Mouse (Mus musculus) heart, embryonic 10.5 days (tissue): Measurements from ENCODE around the gene Kpna6. TPM values are rescaled to one million over a fixed set of nuclear protein-coding genes. Genes with fewer than 3 reads are reported as not detected.
"Not testable (repeated sequence)": the region's sequence is repeated elsewhere in the genome, so short reads cannot be mapped to it uniquely, and the experiment has no call there.

Source experiments
- DNase-seq: peaks from one replicate; pipeline ENCODE4 v3.0.0-alpha.2; 2017; ENCODE audit warnings: low spot score
- H3K27ac ChIP-seq: fragments of 300-500 bp; sonication (generic); 2 replicates; pipeline ENCODE4 v1.5.1; 2016; ENCODE audit warnings: mild to moderate bottlenecking
- H3K27me3 ChIP-seq: fragments of 300-500 bp; sonication (generic); 2 replicates; pipeline ENCODE4 v1.6.1; 2016; ENCODE audit warnings: mild to moderate bottlenecking; ENCODE audit not compliant: poor library complexity, insufficient read depth, severe bottlenecking
- H3K36me3 ChIP-seq: fragments of 300-500 bp; sonication (generic); 2 replicates; pipeline ENCODE4 v1.6.1; 2016; ENCODE audit warnings: mild to moderate bottlenecking, moderate library complexity
- H3K4me1 ChIP-seq: fragments of 300-500 bp; sonication (generic); 2 replicates; pipeline ENCODE4 v1.6.1; 2016; ENCODE audit warnings: mild to moderate bottlenecking
- H3K4me3 ChIP-seq: fragments of 300-500 bp; sonication (generic); 2 replicates; pipeline ENCODE4 v1.5.1; 2016; ENCODE audit warnings: mild to moderate bottlenecking, moderate library complexity
- H3K9me3 ChIP-seq: fragments of 300-500 bp; sonication (generic); 2 replicates; pipeline ENCODE4 v1.6.1; 2016; ENCODE audit warnings: mild to moderate bottlenecking, moderate library complexity
- WGBS: fragments of 180-500 bp; shearing (Covaris S2); methylation state at CpG from one replicate; pipeline ENCODE4 v1.1.7; 2016; 5-methylcytosine and 5-hydroxymethylcytosine counted together
- polyA plus RNA-seq: library from polyadenylated mRNA; unstranded; fragments of >200 nt; fragmentation: Nextera tagmentation; extraction: Ambion mirVana; gene quantifications from 2 replicates; pipeline ENCODE4 v1.2.1, GENCODE M21; 2016

Kpna6 gene
- polyA plus RNA-seq: 13.6 and 17.2 TPM in 2 replicates

- Histone ChIP-seq H3K4me1 (peaks cover 18% of the 10 kb centered on the region), H3K9me3 (no peaks in the 10 kb centered on the region), H3K27ac (peak within 1 kb of the TSS; percentile 98), H3K36me3 (peaks cover 27% of the 10 kb centered on the region), H3K4me3 (peak within 1 kb of the TSS; percentile 100), H3K27me3 (no peaks in the 10 kb centered on the region)
- peak; percentile 97 for DNase-seq
- under 1% methylated on average over 65 of the region's 65 CpGs for WGBS
Observed at GRCm38 (mm10) chr4:129672083-129672877, at the start of gene Kpna6. Kpna6 (minus strand) TSS chr4:129672767.

DNA sequence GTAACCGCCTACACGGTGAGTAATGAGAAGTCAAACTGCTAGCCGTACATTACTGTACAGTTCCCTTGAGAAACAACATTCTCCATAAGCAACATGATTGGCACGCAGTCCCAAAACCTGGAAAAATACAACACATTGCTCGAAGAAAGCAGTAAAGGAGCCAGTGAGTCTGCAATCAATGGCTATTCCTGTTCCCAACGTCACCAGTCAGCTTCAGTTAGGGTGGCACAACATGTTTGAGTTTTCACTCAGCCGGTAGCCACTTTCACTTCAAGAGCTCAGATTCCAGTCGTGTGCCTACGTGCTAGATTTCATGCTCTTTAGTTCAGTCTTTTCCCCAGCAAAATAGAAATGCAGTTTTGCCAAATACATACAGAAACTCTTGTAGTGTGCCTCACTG lies 43.7 kb upstream of the Kpna6 start:
- Histone ChIP-seq H3K4me1 (no peaks in the 10 kb centered on the region), H3K27me3 (no peaks in the 10 kb centered on the region), H3K27ac (no peak overlapping the region), H3K36me3 (peaks cover 88% of the 10 kb centered on the region), H3K4me3 (no peak overlapping the region), H3K9me3 (no peaks in the 10 kb centered on the region)
- WGBS: 92% methylated on average over 9 of the region's 9 CpGs
- no peak for DNase-seq

- DNase-seq: no peak
- Histone ChIP-seq H3K4me1 (no peaks in the 10 kb centered on the region), H3K27ac (no peak overlapping the region), H3K27me3 (no peaks in the 10 kb centered on the region), H3K4me3 (no peak overlapping the region), H3K36me3 (peaks cover 98% of the 10 kb centered on the region), H3K9me3 (no peaks in the 10 kb centered on the region)
- 88% methylated on average over 8 of the region's 8 CpGs for WGBS
Observed at GRCm38 (mm10) chr4:129709486-129710129, 37.0 kb upstream of the Kpna6 start.

- no peak overlapping the region for H3K4me3 ChIP-seq
- no peak overlapping the region for H3K27ac ChIP-seq
- H3K4me1 ChIP-seq: peaks cover 14% of the 10 kb centered on the region; the same call in 1 of the 2 replicates
- H3K36me3 ChIP-seq: peaks cover 92% of the 10 kb centered on the region
- WGBS: 89% methylated on average over 3 of the region's 3 CpGs
- no peaks in the 10 kb centered on the region for H3K9me3 ChIP-seq
- DNase-seq: no peak
- H3K27me3 ChIP-seq: no peaks in the 10 kb centered on the region
Observed at GRCm38 (mm10) chr4:129706750-129707149, 34.2 kb upstream of the Kpna6 start.

- Histone ChIP-seq H3K9me3 (no peaks in the 10 kb centered on the region), H3K27me3 (no peaks in the 10 kb centered on the region), H3K27ac (peak overlapping the region; percentile 48), H3K4me1 (peaks cover 15% of the 10 kb centered on the region; the same call in 1 of the 2 replicates), H3K36me3 (peaks cover 59% of the 10 kb centered on the region), H3K4me3 (no peak overlapping the region)
- DNase-seq: peak; percentile 91
- 35% methylated on average over 11 of the region's 11 CpGs for WGBS
Observed at GRCm38 (mm10) chr4:129702454-129702853, 29.9 kb upstream of the Kpna6 start.

- Histone ChIP-seq H3K36me3 (peaks cover 53% of the 10 kb centered on the region), H3K9me3 (no peaks in the 10 kb centered on the region), H3K4me3 (no peak overlapping the region), H3K27me3 (no peaks in the 10 kb centered on the region), H3K27ac (peak overlapping the region; percentile 48; the same call in 1 of the 2 replicates), H3K4me1 (peaks cover 19% of the 10 kb centered on the region; the same call in 1 of the 2 replicates)
- WGBS: 56% methylated on average over 17 of the region's 17 CpGs
- no peak for DNase-seq
Observed at GRCm38 (mm10) chr4:129701503-129702377, 29.2 kb upstream of the Kpna6 start.

DNA sequence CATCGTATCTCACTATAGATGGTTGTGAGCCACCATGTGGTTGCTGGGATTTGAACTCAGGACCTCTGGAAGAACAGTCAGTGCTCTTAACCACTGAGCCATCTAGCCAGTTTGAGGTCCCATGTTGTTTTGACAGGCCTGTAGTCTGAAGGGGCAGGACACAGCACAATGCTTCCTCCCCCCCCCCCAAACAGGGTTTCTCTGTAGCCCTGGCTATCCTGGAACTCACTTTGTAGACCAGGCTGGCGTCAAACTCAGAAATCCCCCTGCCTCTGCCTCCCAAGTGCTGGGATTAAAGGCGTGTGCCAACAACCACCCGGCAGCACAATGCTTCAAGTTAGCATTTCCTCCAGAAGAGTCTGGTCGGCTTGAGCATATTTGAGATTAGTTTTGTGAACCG lies 28.1 kb upstream of the Kpna6 start:
- Histone ChIP-seq H3K4me1 (peaks cover 26% of the 10 kb centered on the region), H3K36me3 (peaks cover 42% of the 10 kb centered on the region)
- H3K9me3 ChIP-seq, H3K4me3 ChIP-seq, H3K27ac ChIP-seq, DNase-seq, H3K27me3 ChIP-seq: not testable (repeated sequence)
- 90% methylated on average over 6 of the region's 6 CpGs for WGBS

DNA sequence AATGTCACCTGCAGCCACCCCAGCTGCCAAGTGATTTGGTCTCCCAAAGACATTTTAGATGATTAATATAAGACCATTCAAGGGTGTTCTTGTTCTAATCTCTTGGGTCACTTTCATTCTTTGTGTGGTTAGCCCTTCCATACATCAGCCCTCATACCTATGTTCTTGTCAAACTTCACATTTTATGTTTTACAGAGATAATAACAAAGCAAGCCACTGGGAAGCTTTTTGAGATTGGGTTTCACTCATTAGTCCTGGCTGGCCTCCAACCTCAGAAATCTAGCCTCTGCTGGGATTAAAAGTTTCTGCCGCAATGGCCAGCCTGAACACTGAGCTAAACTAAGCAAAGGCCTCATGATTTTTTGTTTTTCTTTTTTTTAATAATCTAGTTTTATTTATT lies 27.6 kb upstream of the Kpna6 start:
- no peak for DNase-seq
- H3K4me1 ChIP-seq: peaks cover 31% of the 10 kb centered on the region
- H3K4me3 ChIP-seq: no peak overlapping the region
- 84% methylated on average over 1 of the region's 1 CpGs for WGBS
- no peaks in the 10 kb centered on the region for H3K27me3 ChIP-seq
- H3K9me3 ChIP-seq: no peaks in the 10 kb centered on the region
- H3K36me3 ChIP-seq: peaks cover 37% of the 10 kb centered on the region
- no peak overlapping the region for H3K27ac ChIP-seq

GRCm38 (mm10) chr4:129697191-129697590 lies 24.6 kb upstream of the Kpna6 start:
- Histone ChIP-seq H3K4me1 (peaks cover 26% of the 10 kb centered on the region), H3K27me3 (no peaks in the 10 kb centered on the region), H3K9me3 (no peaks in the 10 kb centered on the region), H3K27ac (peak overlapping the region; percentile 92), H3K4me3 (peak overlapping the region; percentile 74), H3K36me3 (peaks cover 32% of the 10 kb centered on the region)
- DNase-seq: no peak
- WGBS: 80% methylated on average over 7 of the region's 7 CpGs

- Histone ChIP-seq H3K4me1 (peaks cover 20% of the 10 kb centered on the region), H3K9me3 (no peaks in the 10 kb centered on the region), H3K27me3 (no peaks in the 10 kb centered on the region), H3K36me3 (peaks cover 36% of the 10 kb centered on the region), H3K27ac (peak within 1 kb of the TSS; percentile 92), H3K4me3 (peak within 1 kb of the TSS; percentile 74)
- WGBS: 1% methylated on average over 46 of the region's 57 CpGs
- peak; percentile 97 for DNase-seq
Observed at GRCm38 (mm10) chr4:129696158-129696985, 23.8 kb upstream of the Kpna6 start, which contains the start of gene Tmem39b. Tmem39b (minus strand) TSS chr4:129696838.

DNA sequence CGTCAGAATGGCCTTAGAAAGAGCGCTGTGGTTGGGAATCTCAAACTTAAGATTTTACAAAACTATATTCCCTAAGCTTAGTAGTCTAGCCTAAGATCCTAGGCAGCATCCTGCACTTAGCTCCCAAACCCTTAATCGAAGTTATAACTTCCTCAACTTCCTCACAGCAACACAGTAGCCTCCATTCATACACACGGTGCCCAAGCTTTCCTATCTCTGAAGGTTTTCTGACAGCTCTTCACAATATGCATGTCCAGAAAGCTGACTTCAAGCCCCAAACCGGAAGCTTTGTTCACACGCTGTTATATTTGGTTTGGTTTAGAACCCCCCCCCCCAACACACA lies 23.2 kb upstream of the Kpna6 start:
- peak overlapping the region; percentile 92; the same call in 1 of the 2 replicates for H3K27ac ChIP-seq
- peaks cover 20% of the 10 kb centered on the region for H3K4me1 ChIP-seq
- peak overlapping the region; percentile 74 for H3K4me3 ChIP-seq
- no peaks in the 10 kb centered on the region for H3K9me3 ChIP-seq
- peaks cover 37% of the 10 kb centered on the region for H3K36me3 ChIP-seq
- DNase-seq: no peak
- WGBS: 24% methylated on average over 6 of the region's 6 CpGs
- no peaks in the 10 kb centered on the region for H3K27me3 ChIP-seq

DNA sequence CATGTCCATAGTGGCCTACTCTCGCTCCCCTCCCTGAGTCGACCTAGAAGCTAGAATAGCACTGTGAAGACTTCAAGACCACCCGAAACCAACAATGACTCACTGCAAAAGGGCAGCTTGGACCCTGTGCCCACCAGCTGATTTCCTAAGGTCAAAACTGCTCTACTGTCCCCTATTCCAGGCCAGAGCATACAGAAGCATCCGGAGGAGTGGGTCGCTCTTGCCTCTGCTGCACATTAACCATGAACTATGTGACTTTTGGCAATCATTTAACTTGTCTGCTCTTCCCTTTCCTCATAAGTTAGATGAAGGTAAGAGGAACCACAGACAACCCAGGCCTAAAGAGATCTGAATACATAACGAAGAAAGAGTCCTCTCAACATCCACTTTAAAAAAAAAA lies 12.0 kb upstream of the Kpna6 start:
- no peak overlapping the region for H3K27ac ChIP-seq
- no peaks in the 10 kb centered on the region for H3K27me3 ChIP-seq
- WGBS: 91% methylated on average over 6 of the region's 6 CpGs
- H3K4me1 ChIP-seq: no peaks in the 10 kb centered on the region
- H3K9me3 ChIP-seq: no peaks in the 10 kb centered on the region
- no peak for DNase-seq
- H3K36me3 ChIP-seq: peaks cover 90% of the 10 kb centered on the region
- no peak overlapping the region for H3K4me3 ChIP-seq
